Comparison of ENCODE assay signal across 26 mouse cellular contexts in the genomic region with DNA sequence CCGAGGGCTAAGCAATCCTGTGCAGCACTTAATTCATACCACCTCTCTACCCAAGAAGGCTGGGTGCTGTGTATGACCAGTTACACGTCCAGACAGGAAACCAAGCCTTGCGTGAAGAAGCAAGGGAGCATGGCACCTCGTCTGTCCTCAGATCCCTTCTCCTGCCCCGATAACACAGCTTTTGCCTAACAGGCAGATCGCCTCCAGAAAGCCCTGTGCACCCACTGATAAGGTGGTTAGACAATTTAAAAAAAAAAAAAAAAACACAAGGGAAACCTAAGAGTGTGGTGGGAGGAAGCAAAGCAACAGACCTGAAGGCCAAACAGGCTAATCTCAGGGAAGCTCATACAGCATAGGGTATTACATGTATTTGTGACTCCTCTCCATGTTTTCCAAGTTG. TPM values are rescaled to one million over a fixed set of nuclear protein-coding genes. Genes with fewer than 3 reads are reported as not detected.
DNase-seq lines count a peak whose midpoint lies in the region; ATAC-seq and TF ChIP-seq lines count a peak whose summit lies in the region.
"Had no signal": no experiment of that assay in that cellular context is flagged by ENCODE, and none has a peak within 500 bp of the region (broad histone marks: within the 10 kb centered on the region; RNA-seq: fewer than 3 reads in every experiment).

No protein-coding gene starts in this region.

- no peaks in the 10 kb centered on the region for H3K9me3 ChIP-seq in G1E (replicated peaks)
- H3K9me3 ChIP-seq in liver, embryonic 16.5 days (replicated peaks; ENCODE audit: control insufficient read depth, low read length) = no peaks in the 10 kb centered on the region
- no peaks in the 10 kb centered on the region for H3K9me3 ChIP-seq in midbrain, embryonic 15.5 days
- H3K9me3 ChIP-seq: forebrain, embryonic 13.5 days; heart, embryonic 12.5 days; hindbrain, embryonic 10.5 days; intestine, embryonic 15.5 days; kidney, embryonic 15.5 days; limb, embryonic 15.5 days; neural tube, embryonic 13.5 days had no signal

- no peaks in the 10 kb centered on the region for H3K27me3 ChIP-seq in G1E (ENCODE audit: insufficient read depth, low read length)
- no peaks in the 10 kb centered on the region for H3K27me3 ChIP-seq in liver, embryonic 16.5 days (ENCODE audit: control insufficient read depth, insufficient read depth, low read depth, low read length)
- no peaks in the 10 kb centered on the region for H3K27me3 ChIP-seq in midbrain, embryonic 15.5 days (replicated peaks)
- H3K27me3 ChIP-seq: forebrain, embryonic 13.5 days; heart, embryonic 12.5 days; intestine, embryonic 15.5 days; kidney, embryonic 15.5 days; limb, embryonic 15.5 days; neural tube, embryonic 13.5 days had no signal

- H3K9ac ChIP-seq in liver, embryonic 16.5 days (ENCODE audit: low read depth, low read length) = no peak overlapping the region
- H3K9ac ChIP-seq in midbrain, embryonic 15.5 days = no peak overlapping the region
- H3K9ac ChIP-seq: forebrain, embryonic 13.5 days; heart, embryonic 12.5 days; intestine, embryonic 15.5 days; kidney, embryonic 15.5 days; limb, embryonic 15.5 days; neural tube, embryonic 13.5 days had no signal

- H3K4me1 ChIP-seq in G1E (ENCODE audit: insufficient read depth, low read depth, low read length) = peaks cover 10% of the 10 kb centered on the region
- H3K4me1 ChIP-seq in liver, embryonic 16.5 days (ENCODE audit: control insufficient read depth, low read depth, low read length) = peaks cover 15% of the 10 kb centered on the region
- no peaks in the 10 kb centered on the region for H3K4me1 ChIP-seq in midbrain, embryonic 15.5 days
- H3K4me1 ChIP-seq: forebrain, embryonic 13.5 days; hindbrain, embryonic 10.5 days; intestine, embryonic 15.5 days; kidney, embryonic 15.5 days; limb, embryonic 15.5 days; neural tube, embryonic 13.5 days had no signal

- no peak overlapping the region for H3K27ac ChIP-seq in liver, embryonic 16.5 days (ENCODE audit: low read length)
- no peak overlapping the region for H3K27ac ChIP-seq in midbrain, embryonic 15.5 days
- H3K27ac ChIP-seq: forebrain, embryonic 13.5 days; hindbrain, embryonic 10.5 days; intestine, embryonic 15.5 days; kidney, embryonic 15.5 days; limb, embryonic 15.5 days; neural tube, embryonic 13.5 days had no signal

- H3K4me3 ChIP-seq in G1E (ENCODE audit: low read depth, low read length) = no peak overlapping the region
- no peak overlapping the region for H3K4me3 ChIP-seq in liver, embryonic 16.5 days (ENCODE audit: low read depth, low read length)
- H3K4me3 ChIP-seq in midbrain, embryonic 15.5 days = no peak overlapping the region
- H3K4me3 ChIP-seq: forebrain, embryonic 13.5 days; heart, embryonic 12.5 days; hindbrain, embryonic 10.5 days; intestine, embryonic 15.5 days; kidney, embryonic 15.5 days; limb, embryonic 15.5 days; neural tube, embryonic 13.5 days had no signal

- WGBS in liver, embryonic 16.5 days (ENCODE audit: insufficient replicate concordance) = 33% methylated on average over 6 of the region's 6 CpGs
- 84% methylated on average over 6 of the region's 6 CpGs for WGBS in midbrain, embryonic 15.5 days

- H3K36me3 ChIP-seq in G1E (replicated peaks) = peaks cover 12% of the 10 kb centered on the region
- H3K36me3 ChIP-seq in liver, embryonic 16.5 days (ENCODE audit: control insufficient read depth, insufficient read depth) = no peaks in the 10 kb centered on the region
- no peaks in the 10 kb centered on the region for H3K36me3 ChIP-seq in midbrain, embryonic 15.5 days (replicated peaks)
- H3K36me3 ChIP-seq: hindbrain, embryonic 10.5 days; intestine, embryonic 15.5 days; neural tube, embryonic 13.5 days had no signal

- ATAC-seq in G1E (ENCODE audit: extremely low read depth, insufficient number of reproducible peaks, low FRiP score, poor library complexity, severe bottlenecking) = peak; percentile 63; the same call in 1 of the 2 replicates
- ATAC-seq in liver, embryonic 16.5 days (ENCODE audit: low read depth) = peak; percentile 74
- ATAC-seq in midbrain, embryonic 15.5 days (replicated peaks) = no peak
- ATAC-seq: forebrain, embryonic 13.5 days; hindbrain, embryonic 16.5 days; intestine, embryonic 15.5 days had no signal

- H3K4me2 ChIP-seq in liver, embryonic 16.5 days (ENCODE audit: low read depth, low read length) = no peak overlapping the region
- H3K4me2 ChIP-seq in midbrain, embryonic 15.5 days = no peak overlapping the region
- H3K4me2 ChIP-seq: forebrain, embryonic 13.5 days; heart, embryonic 12.5 days; intestine, embryonic 15.5 days; kidney, embryonic 15.5 days; limb, embryonic 15.5 days; neural tube, embryonic 13.5 days had no signal

- no peak for TF ChIP-seq CTCF in G1E (IDR thresholded peaks at IDR 0.05; ENCODE audit: low read depth, low read length)

- DNase-seq in G1E (ENCODE audit: low spot score) (no peak), MEL-GATA-1-ER (ENCODE audit: extremely low read depth, low read depth) (peak; percentile 64), liver (peak; percentile 54)
- no peak for DNase-seq in left cerebral cortex, adult 11 months (ENCODE audit: low spot score)
- DNase-seq in thymus, postnatal 4 days = no peak
- DNase-seq: adrenal gland, postnatal 14 days; B cell, adult 2 months; cerebellum, adult 11 months; cerebellum, adult 9-11 months; heart, postnatal 10 days; kidney, postnatal 4 days; left cerebral cortex, postnatal 4 days; midbrain, embryonic 14.5 days; retina, postnatal 1 day; right cerebral cortex, postnatal 25 days; thymus, postnatal 25 days had no signal

RNA-seq across cellular contexts. Expression of gene C2cd2, which starts 54.9 kb away (rescaled TPM):
- total RNA-seq in G1E (2014; fragmentation: Nextera tagmentation) = 9.8 and 15.1 TPM in 2 replicates
- 7.3 and 10.4 TPM in 2 replicates for total RNA-seq in G1E (2017)
- 19.5 and 19.7 TPM in 2 replicates for polyA plus RNA-seq in G1E (2012)
- polyA plus RNA-seq in liver, embryonic 16.5 days (2015; fragmentation: Nextera tagmentation; extraction: Ambion mirVana) = 4.2 and 4.3 TPM in 2 replicates
- 16.1 and 17.8 TPM in 2 replicates for polyA plus RNA-seq in midbrain, embryonic 15.5 days (2015; fragmentation: Nextera tagmentation; extraction: Ambion mirVana)

RNA-seq across cellular contexts. Expression of gene Zbtb21, which starts 54.9 kb away (rescaled TPM):
- total RNA-seq in G1E (2014; fragmentation: Nextera tagmentation) = 14.9 and 25.3 TPM in 2 replicates
- total RNA-seq in G1E (2017) = 11.1 and 12.0 TPM in 2 replicates
- polyA plus RNA-seq in G1E (2012) = 18.7 and 19.1 TPM in 2 replicates
- 3.5 and 4.2 TPM in 2 replicates for polyA plus RNA-seq in liver, embryonic 16.5 days (2015; fragmentation: Nextera tagmentation; extraction: Ambion mirVana)
- 12.7 and 14.9 TPM in 2 replicates for polyA plus RNA-seq in midbrain, embryonic 15.5 days (2015; fragmentation: Nextera tagmentation; extraction: Ambion mirVana)

RNA-seq across cellular contexts. Expression of gene Prdm15, which starts 55.8 kb away (rescaled TPM):
- 14.3 and 28.3 TPM in 2 replicates for total RNA-seq in G1E (2014; fragmentation: Nextera tagmentation)
- total RNA-seq in G1E (2017) = 10.9 and 11.7 TPM in 2 replicates
- 3.0 and 5.0 TPM in 2 replicates for polyA plus RNA-seq in G1E (2012)
- 2.7 and 3.2 TPM in 2 replicates for polyA plus RNA-seq in liver, embryonic 16.5 days (2015; fragmentation: Nextera tagmentation; extraction: Ambion mirVana)
- polyA plus RNA-seq in midbrain, embryonic 15.5 days (2015; fragmentation: Nextera tagmentation; extraction: Ambion mirVana) = 12.9 and 15.6 TPM in 2 replicates

Comparison
In these comparisons a context has a peak if more than half of its experiments do, and no peak if none do; other contexts are left out.
1. DNase-seq: peak in MEL-GATA-1-ER (single experiment) and liver (single experiment); none in G1E (single experiment), left cerebral cortex, adult 11 months (single experiment) and thymus, postnatal 4 days (single experiment).